Mouse (Mus musculus) forebrain, postnatal 0 days (tissue): ENCODE data around the gene Folr2. TPM values are rescaled to one million over a fixed set of nuclear protein-coding genes. Genes with fewer than 3 reads are reported as not detected.

Source experiments
- ATAC-seq: fragments of 200-750 bp; cut with Nextera tagmentation; 2 replicates; pipeline ENCODE4 v1.8.0; 2017; ENCODE audit warnings: mild to moderate bottlenecking, moderate library complexity
- DNase-seq: peaks from one replicate; pipeline ENCODE4 v3.0.0-alpha.2; 2015
- H3K27ac ChIP-seq: fragments of 300-500 bp; sonication (generic); 2 replicates; pipeline ENCODE4 v1.5.1; 2014; ENCODE audit warnings: low read depth, mild to moderate bottlenecking, antibody characterized with exemption, low read length, moderate library complexity, mixed read lengths
- H3K27me3 ChIP-seq: fragments of 300-500 bp; sonication (generic); 2 replicates; pipeline ENCODE4 v1.6.1; 2014; ENCODE audit warnings: mild to moderate bottlenecking, low read length, mixed read lengths; ENCODE audit not compliant: insufficient read depth
- H3K36me3 ChIP-seq: fragments of 300-500 bp; sonication (generic); 2 replicates; pipeline ENCODE4 v1.6.1; 2014; ENCODE audit warnings: mild to moderate bottlenecking, moderate library complexity; ENCODE audit not compliant: insufficient read depth
- H3K4me1 ChIP-seq: fragments of 300-500 bp; sonication (generic); 2 replicates; pipeline ENCODE4 v1.6.1; 2014; ENCODE audit warnings: antibody characterized with exemption; ENCODE audit not compliant: insufficient read depth
- H3K4me2 ChIP-seq: fragments of 300-500 bp; sonication (generic); 2 replicates; pipeline ENCODE4 v1.6.1; 2014; ENCODE audit warnings: low read depth, mild to moderate bottlenecking, moderate library complexity
- H3K4me3 ChIP-seq: fragments of 300-500 bp; sonication (generic); 2 replicates; pipeline ENCODE4 v1.5.1; 2014; ENCODE audit warnings: low read depth, low read length, mixed read lengths
- H3K9ac ChIP-seq: fragments of 300-500 bp; sonication (generic); 2 replicates; pipeline ENCODE4 v1.6.1; 2014; ENCODE audit warnings: mild to moderate bottlenecking
- H3K9me3 ChIP-seq: fragments of 300-500 bp; sonication (generic); 2 replicates; pipeline ENCODE4 v1.6.1; 2016; ENCODE audit warnings: low read length
- CTCF ChIP-seq: sonication (generic); IDR thresholded peaks from 2 replicates; pipeline ENCODE4 v1.5.1; 2016; ENCODE audit warnings: antibody characterized with exemption, control low read depth, low read depth
- WGBS: fragments of 180-500 bp; shearing (Covaris S2); extraction: QIAGEN DNeasy Blood & Tissue Kit; methylation state at CpG from one replicate; pipeline ENCODE4 v1.1.7; 2014; 5-methylcytosine and 5-hydroxymethylcytosine counted together
- polyA plus RNA-seq: library from polyadenylated mRNA; unstranded; fragments of >200 nt; fragmentation: Nextera tagmentation; extraction: Ambion mirVana; gene quantifications from 2 replicates; pipeline ENCODE4 v1.2.1, GENCODE M21; 2015
- total RNA-seq: library from RNA; depleted of rRNA; stranded (reverse); fragments of >200 nt; gene quantifications from 2 replicates; pipeline ENCODE4 v1.2.3, GENCODE M21; 2014

The Folr2 gene
- total and polyA plus RNA-seq, 2 experiments from 2014 or later: 2.5 to 3.4 TPM

DNA sequence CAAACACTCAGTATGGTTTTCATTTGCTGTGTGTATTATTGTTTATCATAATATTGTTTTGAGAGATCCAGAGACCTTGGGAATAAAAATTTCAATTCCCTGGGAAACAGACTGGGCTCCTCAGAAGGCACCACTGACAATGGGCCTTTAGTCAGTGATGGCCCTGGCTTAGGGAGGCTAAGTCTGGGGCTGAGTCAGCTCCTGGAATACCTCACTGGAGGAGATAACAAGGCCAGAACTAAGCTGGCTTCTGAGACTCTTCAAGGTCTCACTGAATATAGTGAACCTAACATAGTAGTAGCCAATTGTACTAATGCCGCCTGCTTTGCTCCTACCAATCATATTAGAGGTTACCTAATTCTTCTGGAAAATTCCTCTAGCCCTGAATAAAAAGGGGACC is 19.0 kb upstream of the Folr2 start:
- no peak overlapping the region for H3K4me2 ChIP-seq
- H3K9ac ChIP-seq: no peak overlapping the region
- DNase-seq (no peak), ATAC-seq (no peak)
- WGBS: 93% methylated on average over 1 of the region's 1 CpGs
- H3K9me3 ChIP-seq: no peaks in the 10 kb centered on the region
- no peaks in the 10 kb centered on the region for H3K4me1 ChIP-seq
- no peak overlapping the region for H3K27ac ChIP-seq
- H3K4me3 ChIP-seq: no peak overlapping the region
- no peak for TF ChIP-seq CTCF
- no peaks in the 10 kb centered on the region for H3K36me3 ChIP-seq
- H3K27me3 ChIP-seq: no peaks in the 10 kb centered on the region

DNA sequence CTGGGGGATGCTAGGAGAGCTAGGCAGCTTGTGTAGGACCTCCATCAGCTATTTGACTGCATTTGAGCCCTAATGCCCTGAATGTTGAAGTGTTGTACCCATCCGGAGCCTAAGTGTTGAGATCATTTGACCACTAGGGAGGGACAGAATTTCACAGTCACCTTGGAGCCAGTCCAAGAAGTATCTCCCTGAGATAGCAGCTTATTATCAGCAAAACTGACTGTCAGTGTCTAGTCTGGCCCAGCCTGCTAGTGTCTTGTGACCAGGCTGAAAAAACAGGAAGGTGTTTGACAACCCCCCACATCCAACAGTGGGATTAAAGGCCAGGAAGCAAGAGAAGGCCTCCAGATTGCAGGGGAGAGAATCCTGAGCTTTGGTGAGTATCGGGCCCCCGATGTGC is 14.3 kb upstream of the Folr2 start:
- Histone ChIP-seq H3K27me3 (no peaks in the 10 kb centered on the region), H3K36me3 (no peaks in the 10 kb centered on the region), H3K9ac (no peak overlapping the region), H3K27ac (no peak overlapping the region), H3K4me2 (no peak overlapping the region), H3K9me3 (no peaks in the 10 kb centered on the region), H3K4me1 (no peaks in the 10 kb centered on the region), H3K4me3 (no peak overlapping the region)
- no peak for DNase-seq
- TF ChIP-seq CTCF: no peak
- ATAC-seq: no peak
- 77% methylated on average over 3 of the region's 3 CpGs for WGBS

DNA sequence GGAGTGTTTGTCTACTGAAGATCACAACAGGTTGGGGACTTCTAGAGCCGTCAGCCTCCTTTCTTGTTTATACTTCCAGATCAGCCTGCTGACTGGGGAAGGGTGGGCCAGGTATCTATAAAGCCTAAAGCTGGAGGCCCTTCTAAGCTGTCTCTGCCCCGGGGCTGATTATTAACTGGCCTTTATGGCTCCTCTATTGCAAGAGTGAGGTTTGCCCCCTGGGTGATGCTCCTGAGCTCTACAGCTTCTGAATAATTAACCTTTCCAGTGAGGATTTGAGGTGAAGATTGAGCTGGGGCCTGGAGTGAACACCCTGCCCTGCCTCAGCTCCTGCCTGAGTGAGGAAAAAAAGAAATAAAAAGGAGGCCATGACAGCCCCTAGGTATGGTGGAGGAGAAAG is 13.6 kb upstream of the Folr2 start, which contains the start of gene Folr1:
Folr1 (minus strand) TSS at position 160 of the 400 bp plus-strand sequence.
- TF ChIP-seq CTCF: no peak

DNA sequence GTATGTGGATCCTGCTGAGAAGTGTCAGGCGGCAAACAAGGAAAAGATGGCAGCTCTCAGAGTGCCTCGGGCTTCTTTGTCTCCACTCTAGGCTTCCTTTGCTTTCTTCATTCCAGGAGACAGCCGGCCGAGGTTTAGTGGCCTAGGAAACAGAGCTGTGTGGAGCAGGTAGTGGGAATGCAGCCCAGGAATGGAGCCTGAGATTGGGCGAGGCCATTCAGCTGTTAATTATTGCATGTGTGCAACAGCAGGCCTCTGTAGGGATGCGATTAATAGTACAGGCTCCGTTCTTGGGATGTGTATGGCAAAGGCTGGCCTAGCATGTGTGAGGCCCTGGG is 12.1 kb upstream of the Folr2 start:
- Histone ChIP-seq H3K27ac (no peak overlapping the region), H3K27me3 (no peaks in the 10 kb centered on the region), H3K9me3 (no peaks in the 10 kb centered on the region), H3K4me1 (no peaks in the 10 kb centered on the region), H3K4me2 (no peak overlapping the region), H3K9ac (no peak overlapping the region), H3K36me3 (no peaks in the 10 kb centered on the region), H3K4me3 (no peak overlapping the region)
- TF ChIP-seq CTCF: no peak
- ATAC-seq (no peak), DNase-seq (no peak)
- WGBS: 35% methylated on average over 7 of the region's 7 CpGs

More for the DNA sequence above, 13.6 kb upstream of the Folr2 start, which contains the start of gene Folr1:
- no peak for DNase-seq
- Histone ChIP-seq H3K9me3 (no peaks in the 10 kb centered on the region), H3K4me2 (no peak within 1 kb of the TSS), H3K27ac (no peak within 1 kb of the TSS), H3K4me1 (no peaks in the 10 kb centered on the region), H3K4me3 (no peak within 1 kb of the TSS), H3K36me3 (no peaks in the 10 kb centered on the region), H3K27me3 (no peaks in the 10 kb centered on the region), H3K9ac (no peak within 1 kb of the TSS)
- 79% methylated on average over 2 of the region's 2 CpGs for WGBS
- ATAC-seq: no peak

DNA sequence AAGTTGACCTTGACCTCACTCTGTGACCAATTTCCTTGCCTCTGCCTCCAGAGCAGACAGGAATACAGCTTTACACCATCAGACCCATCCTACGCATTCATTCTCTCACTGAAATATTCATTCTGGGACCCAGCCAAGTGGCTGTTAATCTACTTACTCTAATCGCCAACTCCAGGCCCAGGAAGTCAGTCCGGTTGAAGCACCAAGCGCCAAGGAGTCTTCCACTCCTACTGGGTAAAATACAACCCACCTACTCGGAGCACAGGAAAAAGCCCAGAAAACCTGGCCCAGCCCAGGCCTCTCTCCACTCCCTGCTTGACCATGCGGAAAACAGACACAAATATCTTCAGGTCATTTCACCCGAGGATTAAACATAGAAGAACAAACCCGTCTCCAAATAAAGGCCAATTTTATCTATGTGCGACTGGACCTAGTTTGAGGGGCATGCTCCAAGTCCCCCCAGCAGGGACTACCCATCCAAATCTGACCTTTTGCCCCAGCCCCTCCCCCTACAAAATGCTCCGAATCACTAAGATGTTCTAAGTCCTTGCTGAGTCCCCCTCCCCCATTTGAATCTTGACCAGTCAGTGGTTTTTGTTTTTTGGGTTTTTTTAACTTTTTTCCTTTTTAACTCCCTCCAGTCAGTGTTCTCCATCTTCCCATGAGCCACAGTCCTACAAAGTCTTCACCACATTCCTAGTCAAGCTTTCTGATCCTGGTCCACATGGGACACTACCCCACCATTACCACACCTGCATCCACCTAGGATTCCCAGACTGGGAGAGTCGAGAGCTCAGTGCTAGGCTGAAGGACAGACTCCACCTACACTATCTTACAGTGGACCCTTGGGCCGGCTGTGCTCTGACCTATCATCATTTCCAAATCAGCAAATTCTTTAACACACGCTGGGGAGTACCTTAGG is 11.5 kb upstream of the Folr2 start:
- Histone ChIP-seq H3K4me2 (no peak overlapping the region), H3K4me3 (no peak overlapping the region), H3K36me3 (no peaks in the 10 kb centered on the region), H3K4me1 (no peaks in the 10 kb centered on the region), H3K27me3 (no peaks in the 10 kb centered on the region), H3K9me3 (no peaks in the 10 kb centered on the region), H3K9ac (no peak overlapping the region), H3K27ac (no peak overlapping the region)
- 45% methylated on average over 13 of the region's 13 CpGs for WGBS
- DNase-seq: no peak
- ATAC-seq: no peak
- TF ChIP-seq CTCF: no peak

DNA sequence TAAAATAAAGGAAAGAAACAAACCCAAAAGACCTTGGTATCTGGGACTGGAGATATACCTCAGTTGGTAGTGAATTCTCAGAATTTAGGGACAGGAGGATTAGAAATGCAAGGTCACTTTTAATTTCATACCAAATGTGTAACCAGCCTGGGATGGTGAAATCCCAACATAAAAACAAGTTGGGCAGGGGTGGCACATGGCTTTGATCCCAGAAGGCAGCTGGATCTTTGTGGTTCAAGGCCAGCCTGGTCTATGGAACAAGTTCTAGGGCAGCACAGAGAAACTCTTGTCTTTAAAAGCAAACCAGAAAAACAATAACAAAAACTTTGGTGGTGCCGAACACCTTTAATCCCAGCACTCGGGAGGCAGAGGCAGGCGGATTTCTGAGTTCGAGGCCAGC is 10.5 kb upstream of the Folr2 start:
- H3K4me2 ChIP-seq: no peak overlapping the region
- no peak overlapping the region for H3K9ac ChIP-seq
- WGBS: 100% methylated on average over 4 of the region's 4 CpGs
- no peak overlapping the region for H3K4me3 ChIP-seq
- ATAC-seq: no peak
- no peak overlapping the region for H3K27ac ChIP-seq
- no peak for DNase-seq
- H3K4me1 ChIP-seq: no peaks in the 10 kb centered on the region
- H3K36me3 ChIP-seq: no peaks in the 10 kb centered on the region
- no peak for TF ChIP-seq CTCF
- H3K27me3 ChIP-seq: no peaks in the 10 kb centered on the region
- no peaks in the 10 kb centered on the region for H3K9me3 ChIP-seq

DNA sequence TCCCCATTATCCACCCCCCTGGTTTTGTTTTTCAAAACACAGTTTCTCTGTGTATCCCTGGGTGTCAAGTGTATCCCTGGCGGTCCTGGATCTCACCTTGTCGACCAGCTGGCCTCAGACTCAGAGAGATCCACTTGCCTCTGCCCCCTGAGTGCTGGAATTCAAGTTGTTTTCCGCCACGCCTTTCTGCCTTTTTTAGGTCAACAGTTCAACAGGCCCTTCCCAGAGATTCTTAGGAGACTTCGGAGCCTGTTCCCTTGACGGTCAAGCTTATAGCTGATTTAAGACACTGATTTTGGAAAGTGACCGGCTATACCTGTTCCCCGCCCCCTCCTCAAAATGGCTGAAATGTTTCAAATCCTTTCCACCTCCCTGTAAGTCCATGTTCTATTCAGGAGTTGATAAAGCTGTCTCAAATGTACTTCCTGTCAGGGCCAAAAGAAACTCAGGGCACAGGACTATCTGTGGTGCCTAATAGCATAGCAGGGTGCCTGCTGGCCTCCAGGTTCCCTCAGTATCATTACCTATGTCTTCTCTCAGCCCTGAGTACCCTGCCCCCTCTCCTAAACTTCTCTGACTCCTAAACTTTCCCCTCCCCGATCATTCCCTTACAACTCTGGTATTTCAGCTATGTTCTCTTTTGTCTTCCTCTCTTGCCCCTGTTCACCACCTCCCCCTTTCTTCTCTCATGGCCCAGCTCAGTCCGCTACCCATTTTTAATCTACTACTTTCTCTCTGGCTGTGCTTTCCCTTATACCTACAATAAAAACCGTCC is 9.7 kb upstream of the Folr2 start:
- Histone ChIP-seq H3K9ac (no peak overlapping the region), H3K9me3 (no peaks in the 10 kb centered on the region), H3K4me3 (no peak overlapping the region), H3K27ac (no peak overlapping the region), H3K4me2 (no peak overlapping the region), H3K27me3 (no peaks in the 10 kb centered on the region), H3K4me1 (no peaks in the 10 kb centered on the region), H3K36me3 (no peaks in the 10 kb centered on the region)
- no peak for ATAC-seq
- DNase-seq: no peak
- TF ChIP-seq CTCF: no peak
- WGBS: 79% methylated on average over 11 of the region's 11 CpGs
